Mouse (Mus musculus) MEL (cell line): ENCODE results near the gene Psmd9. TPM values are rescaled to one million over a fixed set of nuclear protein-coding genes. Genes with fewer than 3 reads are reported as not detected.

Experiments used
- DNase-seq: peaks from one replicate; pipeline ENCODE4 v3.0.0; 2011; ENCODE audit warnings: low read depth, low spot score
- H3K27ac ChIP-seq: 2 replicates; pipeline ENCODE4 v1.5.1; 2012; ENCODE audit warnings: low read depth, mild to moderate bottlenecking, control low read depth, low read length, moderate library complexity; ENCODE audit not compliant: control insufficient read depth
- H3K27me3 ChIP-seq, 2 experiments: fragments of 150-350 bp in 1 of 2; sonication (generic) in 1 of 2; 2 replicates each; pipeline ENCODE4 v1.6.1; 2012; ENCODE audit warnings: low read length in 2 of 2, mild to moderate bottlenecking in 2 of 2, improper control_type of control experiment in 1 of 2, moderate library complexity in 1 of 2; ENCODE audit not compliant: insufficient read depth in 2 of 2, control insufficient read depth in 1 of 2
- H3K36me3 ChIP-seq, 2 experiments: 2 replicates each; pipeline ENCODE4 v1.6.1; 2012 to 2014; ENCODE audit warnings: low read length in 2 of 2, improper control_type of control experiment in 1 of 2, inconsistent platforms in 1 of 2, mild to moderate bottlenecking in 1 of 2; ENCODE audit not compliant: insufficient read depth in 2 of 2, control insufficient read depth in 1 of 2
- H3K4me1 ChIP-seq, 2 experiments: fragments of 150-350 bp in 1 of 2; sonication (generic) in 1 of 2; 2 replicates each; pipeline ENCODE4 v1.6.1; 2012; ENCODE audit warnings: low read length in 2 of 2, improper control_type of control experiment in 1 of 2, mild to moderate bottlenecking in 1 of 2; ENCODE audit not compliant: insufficient read depth in 2 of 2, control insufficient read depth in 1 of 2
- H3K4me3 ChIP-seq, 2 experiments: fragments of 150-350 bp in 1 of 2; sonication (generic) in 1 of 2; 2 replicates each; pipeline ENCODE4 v1.5.1; 2012; ENCODE audit warnings: low read depth in 2 of 2, low read length in 2 of 2, mild to moderate bottlenecking in 2 of 2, moderate library complexity in 2 of 2, control low read depth in 1 of 2, improper control_type of control experiment in 1 of 2; ENCODE audit not compliant: control insufficient read depth in 1 of 2, insufficient read depth in 1 of 2
- H3K79me2 ChIP-seq: 2 replicates; pipeline ENCODE4 v1.6.1; 2012; ENCODE audit warnings: mild to moderate bottlenecking, low read length, moderate library complexity; ENCODE audit not compliant: control insufficient read depth, poor library complexity, insufficient read depth
- H3K9ac ChIP-seq: 2 replicates; pipeline ENCODE4 v1.6.1; 2012; ENCODE audit warnings: low read depth, mild to moderate bottlenecking, control low read depth, low read length, moderate library complexity; ENCODE audit not compliant: control insufficient read depth, poor library complexity, severe bottlenecking
- H3K9me3 ChIP-seq: fragments of 150-350 bp; sonication (generic); replicated peaks from 2 replicates; pipeline ENCODE4 v1.6.1; 2012; ENCODE audit warnings: mild to moderate bottlenecking, low read length, improper control_type of control experiment, moderate library complexity; ENCODE audit not compliant: insufficient read depth
- BHLHE40 ChIP-seq: IDR thresholded peaks from 2 replicates; pipeline ENCODE4 v1.6.1; 2012; ENCODE audit warnings: low read depth, mild to moderate bottlenecking, inconsistent platforms, low read length, improper control_type of control experiment, borderline replicate concordance
- CHD1 ChIP-seq: IDR thresholded peaks from 2 replicates; pipeline ENCODE4 v1.6.1; 2012; ENCODE audit warnings: low read depth, mild to moderate bottlenecking, inconsistent platforms, low read length, improper control_type of control experiment
- CHD2 ChIP-seq: IDR thresholded peaks from 2 replicates; pipeline ENCODE4 v1.6.1; 2011; ENCODE audit warnings: low read length, improper control_type of control experiment
- CTCF ChIP-seq, 3 experiments: IDR thresholded peaks in 2 of 3; conservative IDR thresholded peaks in 1 of 3; 2 replicates each; pipeline ENCODE4 v1.5.1; 2011 to 2012; ENCODE audit warnings: low read length in 3 of 3, low read depth in 2 of 3, mild to moderate bottlenecking in 2 of 3, improper control_type of control experiment in 1 of 3, inconsistent platforms in 1 of 3, mixed read lengths in 1 of 3, moderate library complexity in 1 of 3; ENCODE audit not compliant: control insufficient read depth in 1 of 3, insufficient read depth in 1 of 3, poor library complexity in 1 of 3, severe bottlenecking in 1 of 3
- ELF1 ChIP-seq: IDR thresholded peaks from 2 replicates; pipeline ENCODE4 v1.6.1; 2014; ENCODE audit warnings: low read depth, mild to moderate bottlenecking, inconsistent platforms, low read length, improper control_type of control experiment, moderate library complexity
- EP300 ChIP-seq, 2 experiments: IDR thresholded peaks; 2 replicates each; pipeline ENCODE4 v1.6.1; 2011; ENCODE audit warnings: improper control_type of control experiment in 2 of 2, low read length in 2 of 2, low read depth in 1 of 2, mild to moderate bottlenecking in 1 of 2
- ETS1 ChIP-seq: IDR thresholded peaks from 2 replicates; pipeline ENCODE4 v1.6.1; 2012; ENCODE audit warnings: low read depth, mild to moderate bottlenecking, inconsistent platforms, low read length, improper control_type of control experiment, moderate library complexity
- GABPA ChIP-seq: IDR thresholded peaks from 2 replicates; pipeline ENCODE4 v1.6.1; 2012; ENCODE audit warnings: low read depth, mild to moderate bottlenecking, inconsistent platforms, low read length, improper control_type of control experiment, moderate library complexity
- HCFC1 ChIP-seq: IDR thresholded peaks from 2 replicates; pipeline ENCODE4 v1.6.1; 2012; ENCODE audit warnings: low read depth, mild to moderate bottlenecking, inconsistent platforms, low read length, improper control_type of control experiment, moderate library complexity
- KAT2A ChIP-seq: conservative IDR thresholded peaks from 2 replicates; pipeline ENCODE4 v1.6.1; 2012; ENCODE audit warnings: low read depth, low read length, improper control_type of control experiment, inconsistent platforms
- MAX ChIP-seq: IDR thresholded peaks from 2 replicates; pipeline ENCODE4 v1.6.1; 2011; ENCODE audit warnings: low read length, improper control_type of control experiment
- MEF2A ChIP-seq: IDR thresholded peaks from 2 replicates; pipeline ENCODE4 v1.6.1; 2014; ENCODE audit warnings: low read depth, mild to moderate bottlenecking, inconsistent platforms, low read length, improper control_type of control experiment; ENCODE audit not compliant: poor library complexity, insufficient replicate concordance, severe bottlenecking; ENCODE audit errors: extremely low read depth
- MXI1 ChIP-seq: IDR thresholded peaks from 2 replicates; pipeline ENCODE4 v1.6.1; 2011; ENCODE audit warnings: mild to moderate bottlenecking, low read depth, low read length, improper control_type of control experiment
- MYC ChIP-seq: IDR thresholded peaks from 2 replicates; pipeline ENCODE4 v1.6.1; 2011; ENCODE audit warnings: low read depth, mild to moderate bottlenecking, low read length, improper control_type of control experiment, moderate library complexity
- POLR2AphosphoS5 ChIP-seq: IDR thresholded peaks from 2 replicates; pipeline ENCODE4 v1.6.1; 2012; ENCODE audit warnings: low read depth, borderline replicate concordance, mild to moderate bottlenecking, inconsistent platforms, low read length, moderate library complexity, mixed read lengths
- RAD21 ChIP-seq: IDR thresholded peaks from 2 replicates; pipeline ENCODE4 v1.6.1; 2011; ENCODE audit warnings: mild to moderate bottlenecking, low read depth, low read length, improper control_type of control experiment
- TAL1 ChIP-seq: IDR thresholded peaks from 2 replicates; pipeline ENCODE4 v1.6.1; 2012; ENCODE audit warnings: mild to moderate bottlenecking, inconsistent platforms, low read length, moderate library complexity, mixed read lengths
- TBP ChIP-seq: IDR thresholded peaks from 2 replicates; pipeline ENCODE4 v1.8.0; 2011; ENCODE audit warnings: low read depth, low read length, improper control_type of control experiment
- UBTF ChIP-seq: IDR thresholded peaks from 2 replicates; pipeline ENCODE4 v1.6.1; 2012; ENCODE audit warnings: low read depth, mild to moderate bottlenecking, inconsistent platforms, low read length, improper control_type of control experiment, moderate library complexity, borderline replicate concordance; ENCODE audit not compliant: insufficient read depth
- USF2 ChIP-seq, 2 experiments: IDR thresholded peaks; 2 replicates each; pipeline ENCODE4 v1.6.1; 2011 to 2012; ENCODE audit warnings: improper control_type of control experiment in 2 of 2, low read length in 2 of 2, borderline replicate concordance in 1 of 2, inconsistent platforms in 1 of 2, low read depth in 1 of 2, mild to moderate bottlenecking in 1 of 2; ENCODE audit not compliant: insufficient read depth in 1 of 2
- polyA plus RNA-seq, 2 experiments: library from polyadenylated mRNA; stranded (reverse) in 1 of 2; unstranded in 1 of 2; fragments of >175 nt in 1 of 2; fragments of >200 nt in 1 of 2; gene quantifications; 2 replicates each; pipeline versions ENCODE4 v1.2.1 to v1.2.4; 2012; ENCODE audit warnings: low replicate concordance in 2 of 2, low read depth in 1 of 2; ENCODE audit not compliant: insufficient read length in 2 of 2, insufficient read depth in 1 of 2, missing spikeins in 1 of 2
- total RNA-seq: library from RNA; depleted of rRNA; stranded (reverse); fragments of 300-350 nt; gene quantifications from 2 replicates; pipeline ENCODE4 v1.2.3, GENCODE M21; 2012

The Psmd9 gene
- total and polyA plus RNA-seq, 3 experiments, result 32.0 to 54.6 TPM; not detected in 1

DNA sequence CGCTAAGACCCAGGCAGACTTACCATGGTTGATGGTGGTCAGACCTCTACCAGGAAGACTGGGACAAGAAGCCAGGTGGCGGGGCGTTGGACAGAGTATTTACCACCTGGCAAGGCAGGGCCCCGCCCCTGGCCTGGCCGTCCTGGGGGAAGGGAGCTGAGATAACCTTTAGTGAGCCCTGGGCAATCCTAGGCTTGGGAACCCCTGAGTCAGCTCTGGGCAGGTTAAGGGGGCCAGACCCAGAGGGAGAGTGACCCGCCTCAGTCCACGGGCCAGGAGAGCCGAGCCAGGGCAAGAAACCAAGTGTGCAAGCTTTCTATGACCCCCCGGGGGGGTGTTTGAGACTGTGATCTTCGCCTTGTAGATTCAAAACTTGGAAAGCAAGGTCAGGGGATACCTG lies 13.4 kb downstream of the Psmd9 start, which contains the start of gene Hpd:
Hpd (minus strand) TSS at position 77 of the 400 bp plus-strand sequence.
- no peak within 1 kb of the TSS for H3K9ac ChIP-seq
- no peaks in the 10 kb centered on the region for H3K36me3 ChIP-seq
- no peak within 1 kb of the TSS for H3K4me3 ChIP-seq
- no peaks in the 10 kb centered on the region for H3K4me1 ChIP-seq
- TF ChIP-seq EP300 (IDR thresholded peaks at IDR 0.05; ENCODE audit: low read depth in 1 of 2, low read length in 2 of 2) (no peak), BHLHE40 (no peak)
- H3K79me2 ChIP-seq, result no peaks in the 10 kb centered on the region
- H3K27ac ChIP-seq, result no peak within 1 kb of the TSS
- no peaks in the 10 kb centered on the region for H3K27me3 ChIP-seq
- H3K9me3 ChIP-seq, result no peaks in the 10 kb centered on the region
- DNase-seq, result no peak

GRCm38 (mm10) chr5:123185966-123186365 lies 16.8 kb downstream of the Psmd9 start:
- Histone ChIP-seq H3K36me3 (no peaks in the 10 kb centered on the region), H3K27ac (no peak overlapping the region), H3K9ac (no peak overlapping the region), H3K79me2 (no peaks in the 10 kb centered on the region), H3K27me3 (no peaks in the 10 kb centered on the region), H3K9me3 (no peaks in the 10 kb centered on the region), H3K4me1 (peaks cover 0 to under 1% of the 10 kb centered on the region in 2 experiments; a peak in 1 of 4 replicates), H3K4me3 (no peak overlapping the region)
- no peak for TF ChIP-seq TAL1
- TF ChIP-seq TBP, result no peak
- TF ChIP-seq CHD2, result no peak
- no peak for TF ChIP-seq MXI1
- TF ChIP-seq UBTF, result no peak
- no peak for TF ChIP-seq CTCF (IDR thresholded peaks at IDR 0.05 in 2 of 3, conservative IDR thresholded peaks at IDR 0.05 in 1 of 3; ENCODE audit: control insufficient read depth in 1 of 3, insufficient read depth in 1 of 3, low read depth in 2 of 3, low read length in 3 of 3, poor library complexity in 1 of 3, severe bottlenecking in 1 of 3)
- TF ChIP-seq ELF1, result no peak
- no peak for TF ChIP-seq MEF2A
- no peak for TF ChIP-seq GABPA
- no peak for DNase-seq

DNA sequence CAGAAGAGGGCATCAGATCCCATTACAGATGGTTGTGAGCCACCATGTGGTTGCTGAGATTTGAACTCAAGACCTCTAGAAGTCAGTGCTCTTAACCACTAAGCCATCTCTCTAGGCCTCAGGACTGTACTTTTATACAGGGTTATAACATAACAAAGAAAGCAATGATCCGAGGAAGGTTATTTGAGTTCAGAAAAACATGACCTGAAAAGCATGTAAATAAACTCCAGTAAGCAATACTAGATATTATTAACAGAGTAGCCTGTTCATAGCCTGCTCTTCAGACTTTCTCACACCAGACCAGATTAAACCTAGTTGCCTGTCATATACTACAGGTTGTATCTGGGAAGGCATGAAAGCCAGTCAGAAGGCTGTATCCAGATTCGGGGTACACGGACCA lies 18.1 kb downstream of the Psmd9 start:
- Histone ChIP-seq H3K9ac (no peak overlapping the region), H3K36me3 (peaks cover 0 to 4% of the 10 kb centered on the region in 2 experiments; a peak in 2 of 4 replicates), H3K27ac (no peak overlapping the region), H3K79me2 (no peaks in the 10 kb centered on the region), H3K4me3 (no peak overlapping the region), H3K4me1 (peaks cover 8 to 12% of the 10 kb centered on the region in 2 experiments), H3K9me3 (no peaks in the 10 kb centered on the region), H3K27me3 (no peaks in the 10 kb centered on the region)
- no peak for DNase-seq
- TF ChIP-seq ETS1 (no peak), MAX (no peak), CHD1 (no peak), KAT2A (no peak), POLR2AphosphoS5 (no peak), RAD21 (no peak), TBP (no peak), BHLHE40 (no peak), USF2 (IDR thresholded peaks at IDR 0.05; ENCODE audit: borderline replicate concordance in 1 of 2, insufficient read depth in 1 of 2, low read depth in 1 of 2, low read length in 2 of 2) (no peak), MYC (no peak), TAL1 (no peak), HCFC1 (no peak)
